In genomic region chr1:57144181-57144580, GRCm38 (mm10) we compare ENCODE assay signal across 19 mouse cellular contexts.
"Had no signal": no experiment of that assay in that cellular context is flagged by ENCODE, and none has a peak within 500 bp of the region (broad histone marks: within the 10 kb centered on the region; RNA-seq: fewer than 3 reads in every experiment).

No protein-coding gene starts in this region.

- H3K27me3 ChIP-seq: midbrain, embryonic 12.5 days; neural tube, embryonic 13.5 days; neural tube, embryonic 15.5 days; stomach, embryonic 15.5 days had no signal

- H3K4me1 ChIP-seq: midbrain, embryonic 10.5 days; midbrain, embryonic 12.5 days; neural tube, embryonic 13.5 days; neural tube, embryonic 15.5 days; stomach, embryonic 15.5 days had no signal

- DNase-seq: lung, adult 18-20 months; lung, embryonic 14.5 days; lung, postnatal 10 days; lung, postnatal 4 days; midbrain, embryonic 14.5 days; retina, postnatal 1 day; right cerebral cortex, adult 18-20 months; spleen, adult 18-20 months; thymus, adult 2 months; thymus, postnatal 25 days; thymus, postnatal 4 days had no signal

- H3K36me3 ChIP-seq: midbrain, embryonic 10.5 days; midbrain, embryonic 12.5 days; neural tube, embryonic 13.5 days; neural tube, embryonic 15.5 days; stomach, embryonic 15.5 days had no signal

- H3K9ac ChIP-seq: lung, embryonic 14.5 days; midbrain, embryonic 12.5 days; neural tube, embryonic 13.5 days; neural tube, embryonic 15.5 days; stomach, embryonic 15.5 days had no signal

- H3K9me3 ChIP-seq: midbrain, embryonic 10.5 days; midbrain, embryonic 12.5 days; neural tube, embryonic 13.5 days; neural tube, embryonic 15.5 days; stomach, embryonic 15.5 days had no signal

- ATAC-seq: midbrain, embryonic 16.5 days had no signal

- H3K4me3 ChIP-seq: midbrain, embryonic 10.5 days; midbrain, embryonic 12.5 days; myocyte; neural tube, embryonic 13.5 days; neural tube, embryonic 15.5 days; stomach, embryonic 15.5 days had no signal

- H3K27ac ChIP-seq: midbrain, embryonic 10.5 days; midbrain, embryonic 12.5 days; neural tube, embryonic 13.5 days; neural tube, embryonic 15.5 days; stomach, embryonic 15.5 days; stomach, postnatal 0 days had no signal

- H3K4me2 ChIP-seq: lung, embryonic 14.5 days; midbrain, embryonic 12.5 days; neural tube, embryonic 13.5 days; neural tube, embryonic 15.5 days; stomach, embryonic 15.5 days had no signal
